Mouse (Mus musculus): Measurements from ENCODE around the gene Tstd2. TPM values are rescaled to one million over a fixed set of nuclear protein-coding genes. Genes with fewer than 3 reads are reported as not detected.

The Tstd2 gene
- polyA plus RNA-seq, 1 experiment from 2014 or later: 74.1 TPM

DNA sequence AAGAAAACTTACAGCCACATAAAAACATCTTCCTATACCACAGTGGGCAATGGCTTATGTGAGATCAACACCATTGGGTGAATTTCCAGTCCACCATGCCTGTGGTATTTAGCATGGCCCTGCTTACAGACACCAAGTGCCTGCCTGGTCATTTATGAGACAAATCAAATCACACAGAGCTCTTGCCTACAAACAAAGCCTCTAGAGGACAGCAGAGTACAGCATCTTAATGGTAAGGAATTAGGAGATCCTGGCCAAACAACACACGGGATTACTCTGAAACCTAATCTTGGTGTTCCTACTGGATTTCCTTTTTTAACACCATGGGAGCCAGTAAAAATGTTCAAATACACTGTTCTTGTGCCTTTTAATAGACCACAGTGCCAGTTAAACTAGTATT, 23.2 kb downstream of the Tstd2 start:
- Histone ChIP-seq H3K27ac (replicated peaks) (no peak overlapping the region), H3K4me1 (no peaks in the 10 kb centered on the region), H3K36me3 (replicated peaks) (peaks cover 75% of the 10 kb centered on the region), H3K27me3 (replicated peaks; ENCODE audit: low read depth, poor library complexity, severe bottlenecking) (no peaks in the 10 kb centered on the region), H3K4me3 (no peak overlapping the region), H3K9me3 (no peaks in the 10 kb centered on the region)
- no peak for DNase-seq (ENCODE audit: low spot score)
- 88% methylated on average over 1 of the region's 1 CpGs for WGBS

- DNase-seq (ENCODE audit: low spot score): no peak
- Histone ChIP-seq H3K4me3 (no peak overlapping the region), H3K4me1 (no peaks in the 10 kb centered on the region), H3K36me3 (replicated peaks) (peaks cover 35% of the 10 kb centered on the region), H3K27me3 (replicated peaks; ENCODE audit: low read depth, poor library complexity, severe bottlenecking) (no peaks in the 10 kb centered on the region), H3K27ac (replicated peaks) (no peak overlapping the region), H3K9me3 (no peaks in the 10 kb centered on the region)
- 73% methylated on average over 3 of the region's 3 CpGs for whole genome bisulfite sequencing
Observed at GRCm38 (mm10) chr4:46111361-46111760, 27.1 kb downstream of the Tstd2 start.

GRCm38 (mm10) chr4:46110084-46110483, 28.4 kb downstream of the Tstd2 start:
- Histone ChIP-seq H3K27me3 (replicated peaks; ENCODE audit: low read depth, poor library complexity, severe bottlenecking) (no peaks in the 10 kb centered on the region), H3K4me3 (no peak overlapping the region), H3K27ac (replicated peaks) (no peak overlapping the region), H3K36me3 (replicated peaks) (peaks cover 22% of the 10 kb centered on the region), H3K4me1 (no peaks in the 10 kb centered on the region), H3K9me3 (no peaks in the 10 kb centered on the region)
- WGBS: 88% methylated on average over 8 of the region's 8 CpGs
- DNase-seq (ENCODE audit: low spot score): no peak

DNA sequence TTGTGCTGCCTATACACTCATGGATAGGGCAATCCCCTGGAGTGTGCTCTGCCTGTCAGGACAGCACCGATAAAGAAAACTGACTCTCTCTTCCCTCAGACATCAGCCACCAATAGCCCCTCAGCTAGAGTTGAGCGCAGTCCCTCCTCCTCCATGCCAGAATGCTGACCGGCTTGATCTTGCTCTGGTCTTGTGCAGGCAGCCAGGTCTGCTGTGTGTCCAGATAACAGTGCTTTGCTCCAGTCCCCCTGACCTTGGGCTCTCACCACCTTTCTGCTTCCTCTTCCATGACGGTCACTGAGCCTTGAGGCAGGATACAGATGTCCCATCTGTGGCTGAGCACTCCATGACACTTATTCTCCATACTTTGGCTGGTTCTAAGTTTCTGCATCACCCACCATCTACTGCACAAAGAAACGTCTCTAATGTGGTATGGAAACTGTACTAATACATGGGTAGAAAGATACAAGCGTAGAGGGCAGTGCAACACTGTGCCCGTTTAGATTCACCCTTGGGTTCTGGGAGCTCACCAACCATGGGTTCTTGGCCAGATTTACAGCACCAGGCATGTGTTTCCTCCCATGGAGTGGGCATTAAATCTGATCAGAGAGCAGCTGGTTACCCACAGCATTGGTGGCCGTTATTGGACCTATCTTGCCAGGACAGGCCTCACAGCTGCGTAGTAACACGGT, 36.3 kb downstream of the Tstd2 start:
- peaks cover 22% of the 10 kb centered on the region for H3K4me1 ChIP-seq
- no peaks in the 10 kb centered on the region for H3K9me3 ChIP-seq
- no peak overlapping the region for H3K4me3 ChIP-seq
- WGBS: 93% methylated on average over 10 of the region's 10 CpGs
- no peak for DNase-seq (ENCODE audit: low spot score)
- H3K36me3 ChIP-seq (replicated peaks): no peaks in the 10 kb centered on the region
- H3K27ac ChIP-seq (replicated peaks): peak overlapping the region; percentile 24; the same call in 1 of the 2 replicates
- no peaks in the 10 kb centered on the region for H3K27me3 ChIP-seq (replicated peaks; ENCODE audit: low read depth, poor library complexity, severe bottlenecking)

DNA sequence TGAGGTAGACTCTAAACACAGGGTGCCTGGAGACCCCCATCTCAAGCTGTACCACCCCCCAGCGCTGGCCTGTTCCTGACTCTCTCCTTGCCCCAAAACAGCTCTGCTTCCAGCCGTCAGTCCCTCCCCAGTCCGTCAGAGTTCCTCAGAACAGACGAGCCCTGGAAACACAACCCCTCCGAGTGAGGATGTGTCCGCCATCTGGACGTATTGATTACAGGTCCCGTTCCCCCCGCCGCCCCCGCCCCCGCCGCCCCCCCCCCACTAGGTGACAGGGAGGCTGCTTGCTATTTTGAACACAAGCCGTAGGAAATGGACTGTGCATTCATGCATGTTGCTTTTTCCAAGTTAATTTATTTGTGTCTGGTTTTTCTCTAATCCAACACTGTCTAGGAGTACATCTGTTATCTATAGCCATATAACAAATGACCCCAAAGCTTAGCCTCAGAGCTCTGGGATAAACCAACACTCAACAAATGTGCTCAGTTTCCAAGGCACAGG, 37.2 kb downstream of the Tstd2 start:
- DNase-seq (ENCODE audit: low spot score): peak; percentile 53
- Histone ChIP-seq H3K4me3 (peak overlapping the region; percentile 27; the same call in 1 of the 2 replicates), H3K27me3 (replicated peaks; ENCODE audit: low read depth, poor library complexity, severe bottlenecking) (no peaks in the 10 kb centered on the region), H3K27ac (replicated peaks) (peak overlapping the region; percentile 73), H3K36me3 (replicated peaks) (no peaks in the 10 kb centered on the region), H3K4me1 (peaks cover 22% of the 10 kb centered on the region), H3K9me3 (no peaks in the 10 kb centered on the region)
- WGBS: 50% methylated on average over 14 of the region's 14 CpGs

DNA sequence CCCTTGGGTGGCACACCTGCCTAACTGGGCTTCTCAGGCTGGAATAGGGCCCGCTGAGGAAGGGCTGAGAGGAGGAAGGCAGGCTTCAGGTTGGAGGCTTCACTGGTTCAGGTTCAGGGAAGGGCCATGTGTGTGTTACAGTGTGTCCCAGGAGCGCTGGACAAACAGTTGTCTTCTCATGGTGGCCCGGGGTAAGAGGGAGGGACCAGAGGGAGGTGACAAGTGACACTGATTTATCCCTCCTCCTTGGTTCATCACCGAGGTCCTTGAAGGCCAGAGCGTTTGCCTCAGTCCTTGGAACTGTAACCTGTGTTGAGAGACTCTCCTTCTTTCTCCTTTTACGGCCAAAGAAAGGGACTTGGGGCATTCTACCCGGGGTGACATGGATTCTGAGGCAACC, 38.0 kb downstream of the Tstd2 start:
- H3K9me3 ChIP-seq: no peaks in the 10 kb centered on the region
- DNase-seq (ENCODE audit: low spot score): no peak
- WGBS: 74% methylated on average over 7 of the region's 7 CpGs
- H3K4me1 ChIP-seq: peaks cover 24% of the 10 kb centered on the region
- no peak overlapping the region for H3K4me3 ChIP-seq
- peak overlapping the region; percentile 73 for H3K27ac ChIP-seq (replicated peaks)
- H3K36me3 ChIP-seq (replicated peaks): no peaks in the 10 kb centered on the region
- H3K27me3 ChIP-seq (replicated peaks; ENCODE audit: low read depth, poor library complexity, severe bottlenecking): no peaks in the 10 kb centered on the region

GRCm38 (mm10) chr4:46099132-46099531, 39.4 kb downstream of the Tstd2 start:
- Histone ChIP-seq H3K4me3 (no peak overlapping the region), H3K27ac (replicated peaks) (no peak overlapping the region), H3K9me3 (no peaks in the 10 kb centered on the region), H3K36me3 (replicated peaks) (no peaks in the 10 kb centered on the region), H3K4me1 (peaks cover 29% of the 10 kb centered on the region), H3K27me3 (replicated peaks; ENCODE audit: low read depth, poor library complexity, severe bottlenecking) (no peaks in the 10 kb centered on the region)
- DNase-seq (ENCODE audit: low spot score): no peak
- 81% methylated on average over 9 of the region's 9 CpGs for WGBS

DNA sequence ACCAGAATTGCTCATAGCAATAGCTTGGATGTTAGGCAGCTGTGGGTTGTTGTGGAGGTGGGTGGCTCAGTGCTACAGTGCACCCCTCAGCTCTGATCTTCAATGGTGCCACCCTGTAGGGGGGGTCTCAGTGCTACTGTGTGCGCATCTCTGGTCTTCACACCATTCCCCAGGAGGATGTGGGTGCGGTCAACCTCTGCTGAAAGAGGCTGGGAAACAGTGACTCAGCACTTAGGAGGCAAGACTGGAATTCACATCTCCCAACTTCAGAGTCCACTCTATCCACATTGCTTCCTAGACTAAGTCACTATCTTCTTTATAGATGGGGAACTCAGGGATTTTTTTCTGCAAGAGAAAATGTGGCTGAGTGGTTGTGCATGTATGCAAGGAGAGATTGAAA, 40.9 kb downstream of the Tstd2 start:
- H3K9me3 ChIP-seq: no peaks in the 10 kb centered on the region
- H3K4me1 ChIP-seq: peaks cover 38% of the 10 kb centered on the region
- H3K27me3 ChIP-seq (replicated peaks; ENCODE audit: low read depth, poor library complexity, severe bottlenecking): no peaks in the 10 kb centered on the region
- no peak overlapping the region for H3K27ac ChIP-seq (replicated peaks)
- no peak for DNase-seq (ENCODE audit: low spot score)
- WGBS: 89% methylated on average over 2 of the region's 2 CpGs
- no peaks in the 10 kb centered on the region for H3K36me3 ChIP-seq (replicated peaks)
- H3K4me3 ChIP-seq: no peak overlapping the region

DNA sequence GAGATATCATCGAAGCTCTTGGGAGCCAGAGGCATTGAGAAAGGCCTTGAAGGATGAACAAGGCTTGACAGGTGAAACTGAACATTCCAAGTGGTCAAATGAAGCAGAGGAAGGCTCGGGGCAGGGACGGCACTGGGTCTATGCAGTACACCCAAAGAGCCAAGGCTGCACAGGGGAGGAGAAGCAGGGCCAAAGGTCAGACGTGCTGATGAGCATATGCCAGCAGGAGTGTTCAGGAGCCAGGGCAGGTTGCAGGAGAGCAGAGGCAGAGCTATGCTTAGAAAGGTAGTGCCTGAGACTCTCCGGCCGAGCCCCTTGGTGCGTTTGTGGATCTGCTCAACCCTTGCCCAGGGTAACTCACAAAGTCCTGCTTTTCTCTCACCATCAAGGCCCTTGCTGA, 41.9 kb downstream of the Tstd2 start:
- H3K36me3 ChIP-seq (replicated peaks): no peaks in the 10 kb centered on the region
- H3K27ac ChIP-seq (replicated peaks): no peak overlapping the region
- WGBS: 88% methylated on average over 7 of the region's 7 CpGs
- H3K4me1 ChIP-seq: peaks cover 37% of the 10 kb centered on the region
- H3K9me3 ChIP-seq: no peaks in the 10 kb centered on the region
- H3K27me3 ChIP-seq (replicated peaks; ENCODE audit: low read depth, poor library complexity, severe bottlenecking): no peaks in the 10 kb centered on the region
- no peak for DNase-seq (ENCODE audit: low spot score)
- H3K4me3 ChIP-seq: no peak overlapping the region

- DNase-seq (ENCODE audit: low spot score): no peak
- H3K27me3 ChIP-seq (replicated peaks; ENCODE audit: low read depth, poor library complexity, severe bottlenecking): no peaks in the 10 kb centered on the region
- no peaks in the 10 kb centered on the region for H3K9me3 ChIP-seq
- 93% methylated on average over 3 of the region's 3 CpGs for WGBS
- H3K27ac ChIP-seq (replicated peaks): no peak overlapping the region
- H3K4me3 ChIP-seq: no peak overlapping the region
- no peaks in the 10 kb centered on the region for H3K36me3 ChIP-seq (replicated peaks)
- H3K4me1 ChIP-seq: peaks cover 29% of the 10 kb centered on the region
Observed at GRCm38 (mm10) chr4:46095826-46096159, 42.7 kb downstream of the Tstd2 start.

GRCm38 (mm10) chr4:46094916-46095825, 43.3 kb downstream of the Tstd2 start:
- WGBS: 72% methylated on average over 15 of the region's 15 CpGs
- H3K27me3 ChIP-seq (replicated peaks; ENCODE audit: low read depth, poor library complexity, severe bottlenecking): no peaks in the 10 kb centered on the region
- H3K4me3 ChIP-seq: no peak overlapping the region
- no peaks in the 10 kb centered on the region for H3K36me3 ChIP-seq (replicated peaks)
- H3K4me1 ChIP-seq: peaks cover 23% of the 10 kb centered on the region
- DNase-seq (ENCODE audit: low spot score): no peak
- H3K27ac ChIP-seq (replicated peaks): no peak overlapping the region
- H3K9me3 ChIP-seq: no peaks in the 10 kb centered on the region

DNA sequence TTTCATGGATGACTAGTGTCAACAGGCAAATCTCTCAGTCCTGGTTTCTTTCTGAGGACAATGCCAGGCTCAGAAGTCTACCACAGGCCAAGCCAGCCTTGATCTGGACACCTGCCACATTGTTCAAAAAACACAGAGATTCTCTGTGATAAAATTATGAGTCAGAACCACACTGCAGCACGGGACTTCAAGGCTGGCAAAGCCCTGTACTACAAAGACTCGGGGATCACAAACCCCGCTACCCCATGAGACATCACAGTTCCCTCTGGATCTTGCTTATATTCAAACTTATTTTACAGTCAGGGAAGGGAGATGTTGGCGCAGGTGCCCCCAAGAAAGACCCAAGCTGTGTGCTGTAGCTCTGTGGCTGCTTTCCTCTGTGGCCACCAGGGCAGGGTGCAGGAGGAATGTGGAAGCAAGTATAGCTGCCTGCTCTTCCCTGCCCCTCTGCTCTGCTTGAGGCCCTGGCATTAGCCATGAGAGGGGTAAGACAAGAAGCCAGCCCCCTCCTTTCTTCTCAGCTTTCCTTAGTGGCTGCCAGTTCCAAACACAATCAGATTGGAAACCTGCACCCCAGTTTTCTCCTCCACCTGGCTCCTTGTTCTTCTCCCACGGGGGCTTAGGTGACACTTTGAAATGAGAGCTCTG, 45.9 kb downstream of the Tstd2 start:
- H3K4me1 ChIP-seq: peaks cover 22% of the 10 kb centered on the region

More for the DNA sequence above, 45.9 kb downstream of the Tstd2 start:
- Histone ChIP-seq H3K4me3 (no peak overlapping the region), H3K36me3 (replicated peaks) (no peaks in the 10 kb centered on the region), H3K27ac (replicated peaks) (no peak overlapping the region), H3K27me3 (replicated peaks; ENCODE audit: low read depth, poor library complexity, severe bottlenecking) (no peaks in the 10 kb centered on the region), H3K9me3 (no peaks in the 10 kb centered on the region)
- DNase-seq (ENCODE audit: low spot score): no peak
- WGBS: 91% methylated on average over 5 of the region's 5 CpGs

Data from embryonic facial prominence, embryonic 10.5 days (tissue).